8 mouse cellular contexts compared by ENCODE assay signal in the genomic region with DNA sequence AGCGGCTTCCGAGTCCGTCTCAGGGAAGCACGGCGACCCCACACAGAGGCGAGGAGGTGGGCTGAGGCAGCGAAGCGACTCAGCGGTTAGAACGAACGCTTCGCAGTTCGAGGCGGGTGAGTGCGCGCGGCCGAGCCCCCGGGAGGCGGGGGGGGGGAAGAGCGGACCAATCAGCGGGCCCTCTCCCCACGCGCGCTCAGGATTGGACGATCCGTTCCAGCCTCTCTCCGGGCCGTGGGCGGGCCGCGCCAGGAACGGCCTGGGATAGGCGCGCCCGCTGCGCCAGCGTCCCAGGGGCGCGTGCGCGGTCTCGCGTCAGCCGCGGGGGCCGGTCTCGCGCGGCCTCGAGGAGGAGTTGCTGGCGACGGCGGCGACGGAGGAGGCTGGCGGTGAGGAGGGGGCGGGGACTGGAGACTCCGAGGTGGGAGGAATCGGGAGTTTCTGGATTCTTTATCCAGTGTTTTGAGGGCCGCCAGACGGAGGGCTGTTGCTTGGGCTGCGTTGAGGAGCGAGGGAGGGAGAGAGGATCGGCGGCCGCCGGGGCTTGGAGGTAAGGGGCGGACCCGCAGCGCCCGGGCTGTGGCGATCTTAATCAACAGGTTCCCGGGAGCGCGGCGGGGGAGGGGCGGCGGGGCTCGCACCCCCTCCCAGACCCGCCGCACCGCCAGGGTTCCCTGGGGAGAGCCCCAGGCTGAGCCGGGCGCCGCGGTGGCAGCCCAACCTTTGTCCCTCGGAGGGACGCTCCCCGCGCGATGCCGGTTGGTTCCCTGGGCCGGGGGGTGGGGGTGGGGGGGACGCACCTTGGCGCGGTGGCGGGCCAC. TPM values are rescaled to one million over a fixed set of nuclear protein-coding genes. Genes with fewer than 3 reads are reported as not detected.
DNase-seq lines count a peak whose midpoint lies in the region; ATAC-seq lines count a peak whose summit lies in the region.

Gene Mpp5 (plus strand): TSS at position 351 of the 821 bp plus-strand sequence.

- DNase-seq in T-cell, adult 2 months (ENCODE audit: low spot score), result peak; percentile 98
- DNase-seq in cerebellum, postnatal 36 days, result peak; percentile 88 to 95
- DNase-seq in frontal cortex, postnatal 36 days (ENCODE audit: low spot score in 2 of 2), result peak; percentile 95 to 97
- peak; percentile 96 for DNase-seq in left cerebral cortex, adult 11 months (ENCODE audit: low spot score)
- DNase-seq in lung, postnatal 4 days, result peak; percentile 97 to 99
- DNase-seq in retina, postnatal 7 days (ENCODE audit: low read depth, low spot score), result peak; percentile 95
- peak; percentile 94 for DNase-seq in urinary bladder, adult 2 months (ENCODE audit: low spot score)

- H3K9me3 ChIP-seq in hindbrain, embryonic 15.5 days, result no peaks in the 10 kb centered on the region

- peak within 1 kb of the TSS; percentile 82 for H3K27ac ChIP-seq in hindbrain, embryonic 15.5 days (replicated peaks)

- peak within 1 kb of the TSS; percentile 93 for H3K4me2 ChIP-seq in hindbrain, embryonic 15.5 days

- H3K36me3 ChIP-seq in hindbrain, embryonic 15.5 days, result no peaks in the 10 kb centered on the region

- no peaks in the 10 kb centered on the region for H3K27me3 ChIP-seq in hindbrain, embryonic 15.5 days

- under 1% methylated on average over 82 of the region's 98 CpGs for WGBS in hindbrain, embryonic 15.5 days

- H3K4me1 ChIP-seq in hindbrain, embryonic 15.5 days (replicated peaks), result peaks cover 7% of the 10 kb centered on the region

- H3K9ac ChIP-seq in hindbrain, embryonic 15.5 days, result peak within 1 kb of the TSS; percentile 65

- peak; percentile 100 for ATAC-seq in hindbrain, embryonic 15.5 days (ENCODE audit: low FRiP score, low read depth)

- peak within 1 kb of the TSS; percentile 90 for H3K4me3 ChIP-seq in hindbrain, embryonic 15.5 days

RNA-seq across cellular contexts. Expression of gene Mpp5, which starts in this region (rescaled TPM):
- 14.5 and 15.1 TPM in 2 replicates for polyA plus RNA-seq in hindbrain, embryonic 15.5 days (2015; fragmentation: Nextera tagmentation; extraction: Ambion mirVana)
- polyA plus RNA-seq in urinary bladder, adult 2 months (2012; rRNA removed), result 9.9 and 10.9 TPM in 2 replicates

Comparison
In these comparisons a context has a peak if more than half of its experiments do, and no peak if none do; other contexts are left out.
1. Peak in every context shown above with its lines: DNase-seq, ATAC-seq, H3K4me3 ChIP-seq and H3K27ac ChIP-seq.